15 mouse cellular contexts compared by ENCODE assay signal in genomic region chr4:139226504-139227216, GRCm38 (mm10). TPM values are rescaled to one million over a fixed set of nuclear protein-coding genes. Genes with fewer than 3 reads are reported as not detected.
DNase-seq lines count a peak whose midpoint lies in the region; ATAC-seq and TF ChIP-seq lines count a peak whose summit lies in the region.
"Had no signal": no experiment of that assay in that cellular context is flagged by ENCODE, and none has a peak within 500 bp of the region (broad histone marks: within the 10 kb centered on the region; RNA-seq: fewer than 3 reads in every experiment).

No protein-coding gene starts in this region.

- TF ChIP-seq POLR2A in testis, adult 2 months (IDR thresholded peaks at IDR 0.05; ENCODE audit: control insufficient read depth, low read depth, low read length), result no peak

- TF ChIP-seq CTCF in testis, adult 2 months (IDR thresholded peaks at IDR 0.05; ENCODE audit: control insufficient read depth, insufficient read depth, insufficient replicate concordance, low read depth, low read length), result no peak

- H3K4me2 ChIP-seq in forebrain, embryonic 14.5 days (ENCODE audit: low read length), result no peak overlapping the region
- no peak overlapping the region for H3K4me2 ChIP-seq in forebrain, embryonic 11.5 days (ENCODE audit: low read depth, low read length, severe bottlenecking)
- no peak overlapping the region for H3K4me2 ChIP-seq in kidney, embryonic 15.5 days
- H3K4me2 ChIP-seq: hindbrain, embryonic 13.5 days; liver, embryonic 13.5 days had no signal

- H3K4me3 ChIP-seq in forebrain, embryonic 14.5 days (ENCODE audit: low read depth, low read length), result no peak overlapping the region
- no peak overlapping the region for H3K4me3 ChIP-seq in forebrain, embryonic 11.5 days (ENCODE audit: low read depth, low read length)
- no peak overlapping the region for H3K4me3 ChIP-seq in kidney, embryonic 15.5 days (replicated peaks)
- H3K4me3 ChIP-seq in testis, adult 2 months (ENCODE audit: control insufficient read depth, low read depth, low read length), result no peak overlapping the region
- H3K4me3 ChIP-seq: forebrain, embryonic 10.5 days; hindbrain, embryonic 13.5 days; liver, embryonic 13.5 days had no signal

- peaks cover 8% of the 10 kb centered on the region; the same call in 1 of the 2 replicates for H3K36me3 ChIP-seq in forebrain, embryonic 14.5 days (ENCODE audit: control insufficient read depth, insufficient read depth, low read length)
- no peaks in the 10 kb centered on the region for H3K36me3 ChIP-seq in forebrain, embryonic 11.5 days (ENCODE audit: control insufficient read depth, insufficient read depth, low read length)
- peaks cover 13% of the 10 kb centered on the region for H3K36me3 ChIP-seq in kidney, embryonic 15.5 days
- H3K36me3 ChIP-seq in testis, adult 2 months (ENCODE audit: control insufficient read depth, insufficient read depth, low read length), result no peaks in the 10 kb centered on the region

- H3K27me3 ChIP-seq in forebrain, embryonic 14.5 days (replicated peaks; ENCODE audit: control insufficient read depth, insufficient read depth, low read length), result no peaks in the 10 kb centered on the region
- H3K27me3 ChIP-seq in forebrain, embryonic 11.5 days (ENCODE audit: control insufficient read depth, insufficient read depth, low read length), result no peaks in the 10 kb centered on the region
- no peaks in the 10 kb centered on the region for H3K27me3 ChIP-seq in kidney, embryonic 15.5 days
- H3K27me3 ChIP-seq in testis, adult 2 months (ENCODE audit: control insufficient read depth, insufficient read depth, low read length), result no peaks in the 10 kb centered on the region
- H3K27me3 ChIP-seq: hindbrain, embryonic 13.5 days; liver, embryonic 13.5 days had no signal

- no peak for DNase-seq in forebrain, embryonic 14.5 days (ENCODE audit: low spot score)
- no peak for DNase-seq in forebrain, embryonic 11.5 days (ENCODE audit: low spot score)
- DNase-seq in kidney, adult 9 months, result no peak
- no peak for DNase-seq in testis, postnatal 10 days (ENCODE audit: low spot score)
- no peak for DNase-seq in embryo, embryonic 11 days
- DNase-seq: B cell, adult 2 months; cerebellum, adult 11 months; liver, embryonic 13.5 days; lung, postnatal 4 days; thymus, adult 2 months had no signal

- ATAC-seq in forebrain, embryonic 14.5 days, result no peak
- no peak for ATAC-seq in forebrain, embryonic 11.5 days (replicated peaks; ENCODE audit: low FRiP score)
- ATAC-seq in kidney, embryonic 15.5 days (replicated peaks; ENCODE audit: low FRiP score), result no peak
- ATAC-seq in erythroid progenitor cell, adult 5-6 weeks (replicated peaks; ENCODE audit: low FRiP score, poor library complexity, severe bottlenecking), result no peak

- 87% methylated on average over 13 of the region's 13 CpGs for WGBS in forebrain, embryonic 14.5 days
- 90% methylated on average over 13 of the region's 13 CpGs for WGBS in forebrain, embryonic 11.5 days
- WGBS in kidney, embryonic 15.5 days, result 36% methylated on average over 13 of the region's 13 CpGs

- no peaks in the 10 kb centered on the region for H3K9me3 ChIP-seq in forebrain, embryonic 14.5 days (replicated peaks; ENCODE audit: control insufficient read depth, low read length)
- H3K9me3 ChIP-seq in forebrain, embryonic 11.5 days (ENCODE audit: control insufficient read depth, low read length), result no peaks in the 10 kb centered on the region
- no peaks in the 10 kb centered on the region for H3K9me3 ChIP-seq in kidney, embryonic 15.5 days (replicated peaks)
- H3K9me3 ChIP-seq: forebrain, embryonic 10.5 days; hindbrain, embryonic 13.5 days; liver, embryonic 13.5 days had no signal

- 0 out of 2 replicates have a peak overlapping the region, but pooled peaks have one; percentile 7 for H3K27ac ChIP-seq in forebrain, embryonic 14.5 days (ENCODE audit: low read depth, low read length)
- H3K27ac ChIP-seq in forebrain, embryonic 11.5 days (ENCODE audit: low read depth, low read length), result no peak overlapping the region
- peak overlapping the region; percentile 62 for H3K27ac ChIP-seq in kidney, embryonic 15.5 days
- H3K27ac ChIP-seq in testis, adult 2 months (ENCODE audit: control insufficient read depth, insufficient read depth, low read depth, low read length), result peak overlapping the region; percentile 62
- H3K27ac ChIP-seq: forebrain, embryonic 10.5 days; hindbrain, embryonic 13.5 days; liver, embryonic 13.5 days had no signal

- H3K9ac ChIP-seq in forebrain, embryonic 14.5 days (ENCODE audit: low read length), result no peak overlapping the region
- H3K9ac ChIP-seq in forebrain, embryonic 11.5 days (ENCODE audit: low read length), result no peak overlapping the region
- H3K9ac ChIP-seq in kidney, embryonic 15.5 days, result no peak overlapping the region
- H3K9ac ChIP-seq: hindbrain, embryonic 13.5 days; liver, embryonic 13.5 days had no signal

- 0 out of 2 replicates have a peak, but pooled peaks cover 3% of the 10 kb centered on the region for H3K4me1 ChIP-seq in forebrain, embryonic 14.5 days (ENCODE audit: control insufficient read depth, insufficient read depth, low read length)
- no peaks in the 10 kb centered on the region for H3K4me1 ChIP-seq in forebrain, embryonic 11.5 days (replicated peaks; ENCODE audit: control insufficient read depth, insufficient read depth, low read length)
- H3K4me1 ChIP-seq in kidney, embryonic 15.5 days, result peaks cover 60% of the 10 kb centered on the region
- H3K4me1 ChIP-seq in testis, adult 2 months (ENCODE audit: control insufficient read depth, insufficient read depth, low read length), result peaks cover 23% of the 10 kb centered on the region

RNA-seq across cellular contexts. Expression of gene Capzb, which starts 34.0 kb away (rescaled TPM):
- polyA plus RNA-seq in forebrain, embryonic 14.5 days (2014; fragmentation: Nextera tagmentation; extraction: Ambion mirVana), result 272 and 278 TPM in 2 replicates
- 238 and 240 TPM in 2 replicates for polyA plus RNA-seq in forebrain, embryonic 11.5 days (2014; fragmentation: Nextera tagmentation; extraction: Ambion mirVana)
- 392 and 395 TPM in 2 replicates for polyA plus RNA-seq in kidney, embryonic 15.5 days (2015; fragmentation: Nextera tagmentation; extraction: Ambion mirVana)
- 286 and 311 TPM in 2 replicates for polyA plus RNA-seq in testis, adult 2 months (2012; rRNA removed)
- 94.3 and 141 TPM in 2 replicates for total RNA-seq in erythroid progenitor cell, adult 5-6 weeks (2015; ENCODE audit: low replicate concordance)
- 29.4 and 35.6 TPM in 2 replicates for total RNA-seq in erythroid progenitor cell, adult 5-6 weeks (2017; ENCODE audit: low replicate concordance)
